Mouse (Mus musculus) macrophage (primary cell): ENCODE data around the gene Abhd2. TPM values are rescaled to one million over a fixed set of nuclear protein-coding genes. Genes with fewer than 3 reads are reported as not detected.

ENCODE experiments used
- H3K27ac ChIP-seq: fragments of 350-480 bp; formaldehyde crosslinking; 2 replicates; pipeline ENCODE4 v1.9.0; 2021
- H3K36me3 ChIP-seq: fragments of 350-480 bp; formaldehyde crosslinking; 2 replicates; pipeline ENCODE4 v1.9.0; 2021; ENCODE audit errors: inconsistent target
- H3K4me3 ChIP-seq: fragments of 350-480 bp; formaldehyde crosslinking; 2 replicates; pipeline ENCODE4 v1.9.0; 2021; ENCODE audit errors: inconsistent target
- H3K79me2 ChIP-seq: fragments of 350-480 bp; formaldehyde crosslinking; 2 replicates; pipeline ENCODE4 v1.9.0; 2021; ENCODE audit errors: inconsistent target
- WGBS: methylation state at CpG from one replicate; pipeline ENCODE4 v1.1.7; 2026; ENCODE audit warnings: inconsistent platforms; ENCODE audit not compliant: missing documents; 5-methylcytosine and 5-hydroxymethylcytosine counted together
- polyA plus RNA-seq: library from polyadenylated mRNA; stranded (reverse); fragments of 250-400 nt; gene quantifications from 3 replicates; pipeline ENCODE4 v1.2.4, GENCODE M21; 2018; ENCODE audit warnings: inconsistent platforms

The Abhd2 gene
- polyA plus RNA-seq, 1 experiment from 2014 or later, result 25.1 TPM

GRCm38 (mm10) chr7:79348816-79349215 is 75.8 kb downstream of the Abhd2 start:
- no peak overlapping the region for H3K27ac ChIP-seq
- H3K4me3 ChIP-seq, result no peak overlapping the region
- 96% methylated on average over 8 of the region's 8 CpGs for WGBS
- H3K36me3 ChIP-seq, result peaks cover 35% of the 10 kb centered on the region; the same call in 1 of the 2 replicates
- H3K79me2 ChIP-seq, result no peaks in the 10 kb centered on the region

GRCm38 (mm10) chr7:79349738-79350386 is 76.9 kb downstream of the Abhd2 start:
- H3K4me3 ChIP-seq, result no peak overlapping the region
- H3K36me3 ChIP-seq, result peaks cover 44% of the 10 kb centered on the region; the same call in 1 of the 2 replicates
- no peak overlapping the region for H3K27ac ChIP-seq
- H3K79me2 ChIP-seq, result no peaks in the 10 kb centered on the region
- WGBS, result 58% methylated on average over 12 of the region's 12 CpGs

- H3K36me3 ChIP-seq, result peaks cover 40% of the 10 kb centered on the region; the same call in 1 of the 2 replicates
- H3K79me2 ChIP-seq, result no peaks in the 10 kb centered on the region
- WGBS, result 47% methylated on average over 15 of the region's 15 CpGs
- no peak overlapping the region for H3K27ac ChIP-seq
- no peak overlapping the region for H3K4me3 ChIP-seq
Measured at GRCm38 (mm10) chr7:79358350-79359182, 85.6 kb downstream of the Abhd2 start.

- Histone ChIP-seq H3K4me3 (no peak overlapping the region), H3K79me2 (no peaks in the 10 kb centered on the region), H3K27ac (no peak overlapping the region), H3K36me3 (peaks cover 36% of the 10 kb centered on the region; the same call in 1 of the 2 replicates)
- 76% methylated on average over 3 of the region's 3 CpGs for WGBS
Measured at GRCm38 (mm10) chr7:79359183-79359435, 86.1 kb downstream of the Abhd2 start.

- no peaks in the 10 kb centered on the region for H3K79me2 ChIP-seq
- H3K36me3 ChIP-seq, result peaks cover 30% of the 10 kb centered on the region; the same call in 1 of the 2 replicates
- no peak overlapping the region for H3K4me3 ChIP-seq
- no peak overlapping the region for H3K27ac ChIP-seq
- WGBS, result 91% methylated on average over 11 of the region's 11 CpGs
Measured at GRCm38 (mm10) chr7:79360056-79360455, 87.1 kb downstream of the Abhd2 start.

- Histone ChIP-seq H3K36me3 (peaks cover 16% of the 10 kb centered on the region; the same call in 1 of the 2 replicates), H3K27ac (no peak overlapping the region), H3K4me3 (no peak overlapping the region), H3K79me2 (no peaks in the 10 kb centered on the region)
- 79% methylated on average over 8 of the region's 8 CpGs for WGBS
Measured at GRCm38 (mm10) chr7:79362208-79362607, 89.2 kb downstream of the Abhd2 start.

- H3K79me2 ChIP-seq, result no peaks in the 10 kb centered on the region
- H3K27ac ChIP-seq, result no peak overlapping the region
- 69% methylated on average over 7 of the region's 7 CpGs for WGBS
- H3K4me3 ChIP-seq, result no peak overlapping the region
- H3K36me3 ChIP-seq, result 0 out of 2 replicates have a peak, but pooled peaks cover 14% of the 10 kb centered on the region
Measured at GRCm38 (mm10) chr7:79362830-79363229, 89.8 kb downstream of the Abhd2 start.

- H3K36me3 ChIP-seq, result 0 out of 2 replicates have a peak, but pooled peaks cover 10% of the 10 kb centered on the region
- 29% methylated on average over 8 of the region's 8 CpGs for WGBS
Measured at GRCm38 (mm10) chr7:79363370-79364043, 90.5 kb downstream of the Abhd2 start.

GRCm38 (mm10) chr7:79368664-79369063 is 95.7 kb downstream of the Abhd2 start:
- WGBS, result 16% methylated on average over 5 of the region's 5 CpGs
- Histone ChIP-seq H3K79me2 (no peaks in the 10 kb centered on the region), H3K27ac (no peak overlapping the region), H3K4me3 (no peak overlapping the region), H3K36me3 (no peaks in the 10 kb centered on the region)

More at GRCm38 (mm10) chr7:79363370-79364043, 90.5 kb downstream of the Abhd2 start:
- Histone ChIP-seq H3K27ac (no peak overlapping the region), H3K4me3 (no peak overlapping the region), H3K79me2 (no peaks in the 10 kb centered on the region)

GRCm38 (mm10) chr7:79369416-79369815 is 96.4 kb downstream of the Abhd2 start:
- no peaks in the 10 kb centered on the region for H3K36me3 ChIP-seq
- no peak overlapping the region for H3K27ac ChIP-seq
- H3K79me2 ChIP-seq, result no peaks in the 10 kb centered on the region
- no peak overlapping the region for H3K4me3 ChIP-seq
- 53% methylated on average over 4 of the region's 4 CpGs for WGBS

GRCm38 (mm10) chr7:79371321-79371879 is 98.4 kb downstream of the Abhd2 start:
- no peak overlapping the region for H3K4me3 ChIP-seq
- no peaks in the 10 kb centered on the region for H3K79me2 ChIP-seq
- no peak overlapping the region for H3K27ac ChIP-seq
- WGBS, result 9% methylated on average over 10 of the region's 10 CpGs
- H3K36me3 ChIP-seq, result no peaks in the 10 kb centered on the region

GRCm38 (mm10) chr7:79374017-79374416 is 101.0 kb downstream of the Abhd2 start:
- H3K79me2 ChIP-seq, result no peaks in the 10 kb centered on the region
- no peak overlapping the region for H3K27ac ChIP-seq
- no peak overlapping the region for H3K4me3 ChIP-seq
- H3K36me3 ChIP-seq, result no peaks in the 10 kb centered on the region

GRCm38 (mm10) chr7:79375594-79375993 is 102.6 kb downstream of the Abhd2 start:
- Histone ChIP-seq H3K79me2 (no peaks in the 10 kb centered on the region), H3K27ac (no peak overlapping the region), H3K4me3 (no peak overlapping the region), H3K36me3 (no peaks in the 10 kb centered on the region)
- 95% methylated on average over 5 of the region's 5 CpGs for WGBS

- H3K27ac ChIP-seq, result no peak overlapping the region
- 58% methylated on average over 10 of the region's 10 CpGs for WGBS
- no peaks in the 10 kb centered on the region for H3K36me3 ChIP-seq
- H3K79me2 ChIP-seq, result no peaks in the 10 kb centered on the region
- no peak overlapping the region for H3K4me3 ChIP-seq
Measured at GRCm38 (mm10) chr7:79376516-79377275, 103.7 kb downstream of the Abhd2 start.
